Mouse (Mus musculus) erythroblast, adult 5-6 weeks (primary cell): Measurements from ENCODE around the gene Cyp4f13. TPM values are rescaled to one million over a fixed set of nuclear protein-coding genes. Genes with fewer than 3 reads are reported as not detected.

Experiments
- ATAC-seq: replicated peaks from 2 replicates; pipeline ENCODE4 v1.8.0; 2016; ENCODE audit warnings: moderate number of reproducible peaks, mild to moderate bottlenecking, moderate TSS enrichment, inconsistent platforms; ENCODE audit not compliant: poor library complexity, low FRiP score, severe bottlenecking
- total RNA-seq, 2 experiments: library from RNA; stranded (forward) in 1 of 2; stranded (reverse) in 1 of 2; fragments of 150-400 nt in 1 of 2; fragments of 200-764, 138-1000 nt in 1 of 2; gene quantifications; 2 replicates each; pipeline versions ENCODE4 v1.2.3 to v1.2.4; 2015 to 2017; ENCODE audit warnings: low replicate concordance in 2 of 2

The Cyp4f13 gene
- total RNA-seq, 2 experiments from 2014 or later = 1.3 to 2.3 TPM

DNA sequence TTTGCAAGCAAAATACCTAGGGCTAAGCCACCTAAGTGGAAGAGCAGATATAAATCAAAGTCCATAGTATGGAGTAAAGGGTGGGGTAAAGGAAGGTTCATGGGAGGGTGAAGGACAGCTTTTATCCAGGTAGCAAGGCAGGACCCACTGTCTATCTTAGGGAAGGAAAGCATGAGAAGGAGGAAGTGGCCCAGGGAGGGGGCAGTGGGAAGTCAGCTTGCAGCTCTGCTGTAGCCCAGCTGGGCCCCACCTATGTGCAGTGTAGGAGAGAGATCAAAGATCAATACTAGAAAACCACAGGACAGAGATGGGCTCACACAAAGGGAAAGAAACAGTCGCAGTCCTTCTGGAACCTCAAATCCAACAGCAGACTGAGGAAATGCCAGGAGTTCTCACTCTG, 31.1 kb downstream of the Cyp4f13 start:
- no peak for ATAC-seq

- no peak for ATAC-seq
These were observed 41.0 kb downstream of the Cyp4f13 start for GRCm38 (mm10) chr17:32906172-32906571.

DNA sequence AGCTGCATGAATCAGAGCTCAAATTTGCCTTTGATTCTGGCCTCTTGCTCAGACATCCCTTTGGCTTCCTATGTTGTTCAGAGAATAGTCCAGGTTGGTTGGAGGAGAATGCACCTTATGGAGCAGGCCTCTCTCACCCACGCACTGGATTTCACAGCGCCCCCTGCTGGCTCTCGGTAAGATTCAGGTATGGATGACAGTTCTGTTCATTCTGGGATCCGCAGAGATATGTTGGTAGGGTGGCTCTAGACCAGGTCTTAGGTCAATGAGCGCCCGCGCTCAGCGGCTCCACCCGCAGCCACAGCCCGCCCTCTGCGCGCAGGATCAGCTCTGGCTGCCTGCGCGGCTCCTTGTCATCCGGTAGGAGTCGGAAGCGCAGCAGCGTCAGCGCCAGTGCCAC, 42.0 kb downstream of the Cyp4f13 start:
- ATAC-seq = no peak

- no peak for ATAC-seq
These were observed 42.8 kb downstream of the Cyp4f13 start for GRCm38 (mm10) chr17:32904414-32904813.

DNA sequence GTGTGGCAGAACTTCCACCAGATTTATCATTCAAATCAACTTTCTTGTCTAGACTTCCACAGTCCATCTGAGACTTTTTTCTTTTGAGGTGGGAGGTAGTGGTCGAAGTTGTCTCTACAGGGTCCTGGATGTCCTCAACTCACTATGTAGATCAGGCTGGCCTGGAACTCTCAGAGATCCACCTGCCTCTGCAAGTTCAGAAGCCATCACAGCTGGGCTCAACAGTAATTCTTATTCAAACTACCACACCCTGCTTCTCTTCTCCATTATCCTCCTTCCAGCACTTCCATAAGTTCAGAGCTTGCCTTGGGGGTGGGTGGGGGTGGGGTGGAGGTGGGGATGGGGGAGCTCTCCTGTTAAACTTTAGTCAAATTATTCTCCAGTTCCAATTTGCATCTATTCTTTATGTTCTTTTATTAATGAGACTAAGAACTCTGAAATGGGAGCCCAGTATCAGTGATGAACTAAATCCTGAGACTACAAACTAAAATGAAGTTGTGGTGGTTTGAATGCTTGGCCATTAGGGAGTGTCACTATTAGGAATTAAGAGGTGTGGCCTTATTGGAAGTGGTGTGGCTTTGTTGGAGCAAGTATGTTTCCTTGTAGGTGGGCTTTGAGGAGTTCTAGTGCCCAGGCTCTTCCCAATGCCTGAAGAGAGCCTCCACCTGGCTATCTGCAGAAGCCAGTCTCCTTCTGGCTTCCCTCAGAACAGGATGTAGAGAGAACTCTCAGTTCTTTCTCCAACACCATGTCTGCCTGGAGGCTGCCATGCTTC, 45.3 kb downstream of the Cyp4f13 start:
- ATAC-seq = no peak

DNA sequence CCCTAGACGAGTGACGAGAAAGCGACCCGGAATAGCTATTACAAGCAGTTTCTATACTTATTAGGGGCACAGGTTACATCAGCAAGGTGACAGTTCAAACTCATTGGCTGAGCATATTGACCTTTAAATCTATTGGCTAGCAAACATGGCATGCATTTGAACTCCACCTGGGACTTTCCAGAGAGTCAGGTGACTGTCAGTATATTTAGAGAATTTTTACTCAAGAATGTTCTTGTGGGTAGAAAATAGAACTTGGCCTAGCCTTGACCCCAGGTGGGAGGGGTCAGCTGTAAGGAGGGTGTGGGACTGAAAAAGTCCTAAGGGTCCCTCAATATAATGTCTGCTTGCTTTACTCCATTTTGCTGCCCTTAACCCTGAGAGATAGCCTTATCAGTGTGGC, 51.8 kb downstream of the Cyp4f13 start:
- no peak for ATAC-seq

DNA sequence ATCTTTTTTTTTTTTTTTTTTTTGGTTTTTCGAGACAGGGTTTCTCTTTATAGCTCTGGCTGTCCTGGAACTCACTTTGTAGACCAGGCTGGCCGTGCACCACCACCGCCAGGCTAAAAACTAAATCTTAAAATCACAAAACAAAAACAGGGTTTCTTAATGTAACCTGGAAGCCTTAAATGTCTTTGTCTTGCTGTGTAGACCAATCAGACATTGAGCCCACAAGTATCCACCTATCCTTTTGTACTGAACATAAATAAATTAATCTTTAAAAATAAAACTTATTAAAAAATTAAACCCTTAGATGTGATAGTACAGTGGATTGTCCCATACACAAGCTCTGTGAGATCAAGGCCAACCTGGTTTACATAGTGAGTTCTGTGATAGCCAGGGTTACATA, 53.3 kb downstream of the Cyp4f13 start:
- no peak for ATAC-seq

DNA sequence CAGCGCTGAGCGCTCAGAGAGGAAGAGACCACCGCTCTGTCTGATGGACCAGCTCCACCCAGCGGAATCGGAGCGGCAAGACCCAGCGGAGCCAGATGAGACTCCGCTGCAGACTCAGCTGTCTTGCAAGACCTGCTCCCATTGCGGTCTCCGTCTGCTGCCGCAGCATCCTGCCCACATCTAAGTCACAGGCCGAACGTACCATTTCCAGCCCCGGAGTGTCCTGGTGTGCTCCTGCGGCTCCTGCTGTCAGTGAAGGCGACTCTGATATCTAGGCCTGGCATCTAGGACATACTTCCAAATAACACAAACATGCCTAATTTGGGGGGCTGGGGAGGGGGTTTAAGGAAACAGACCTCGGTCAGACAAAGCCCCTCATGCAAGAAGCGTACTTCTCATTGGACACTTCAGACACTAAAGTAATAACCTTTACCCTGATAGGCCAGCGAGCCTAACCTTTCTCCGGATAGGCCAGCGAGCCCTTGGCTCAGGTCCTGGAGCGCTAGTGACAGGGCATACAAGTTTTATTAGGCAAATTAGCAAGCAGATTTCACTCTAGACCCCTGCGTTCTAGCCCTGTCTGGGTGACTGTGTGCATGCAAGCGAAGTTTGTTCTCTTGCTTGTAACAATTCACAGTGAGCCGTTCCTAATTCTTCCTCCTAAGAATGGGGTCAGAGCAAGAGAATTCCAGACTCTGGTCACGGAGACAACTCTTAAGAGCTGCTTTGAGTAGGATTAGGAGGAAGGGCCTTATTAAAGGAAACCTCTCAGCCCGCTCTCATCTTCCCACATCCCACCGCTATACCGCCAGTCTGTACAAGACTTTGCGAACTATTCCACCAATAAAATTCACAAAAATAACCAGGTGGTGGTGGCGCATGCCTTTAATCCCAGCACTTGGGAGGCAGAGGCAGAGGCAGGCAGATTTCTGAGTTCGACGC, 55.7 kb downstream of the Cyp4f13 start, which contains the start of gene Zfp870:
TSS of gene Zfp870 (minus strand) at position 404 of the 942 bp plus-strand sequence.
- peak; percentile 93 for ATAC-seq

GRCm38 (mm10) chr17:32890852-32891238, 56.4 kb downstream of the Cyp4f13 start:
- ATAC-seq = 0 out of 2 replicates have a peak, but pooled peaks have one; percentile 31

DNA sequence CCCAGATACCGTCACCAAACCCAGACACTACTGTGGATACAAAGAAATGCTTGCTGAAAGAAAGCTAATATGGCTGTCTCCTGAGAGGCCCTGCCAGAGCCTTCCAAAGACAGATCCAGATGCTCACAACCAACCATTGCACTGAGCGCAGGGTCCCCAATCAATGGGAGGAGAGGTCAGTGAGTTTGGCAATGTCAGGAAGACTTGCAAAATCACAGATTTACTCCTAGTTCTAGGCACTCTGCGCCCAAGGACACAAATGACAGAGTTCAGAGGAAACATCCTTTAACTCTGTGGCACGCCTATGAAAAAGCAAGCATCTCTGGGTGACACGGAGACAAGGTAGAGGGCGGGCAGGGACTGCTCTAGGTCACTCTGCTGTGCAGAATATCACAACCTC, 57.6 kb downstream of the Cyp4f13 start:
- no peak for ATAC-seq

GRCm38 (mm10) chr17:32880320-32881218, 66.6 kb downstream of the Cyp4f13 start:
- no peak for ATAC-seq

DNA sequence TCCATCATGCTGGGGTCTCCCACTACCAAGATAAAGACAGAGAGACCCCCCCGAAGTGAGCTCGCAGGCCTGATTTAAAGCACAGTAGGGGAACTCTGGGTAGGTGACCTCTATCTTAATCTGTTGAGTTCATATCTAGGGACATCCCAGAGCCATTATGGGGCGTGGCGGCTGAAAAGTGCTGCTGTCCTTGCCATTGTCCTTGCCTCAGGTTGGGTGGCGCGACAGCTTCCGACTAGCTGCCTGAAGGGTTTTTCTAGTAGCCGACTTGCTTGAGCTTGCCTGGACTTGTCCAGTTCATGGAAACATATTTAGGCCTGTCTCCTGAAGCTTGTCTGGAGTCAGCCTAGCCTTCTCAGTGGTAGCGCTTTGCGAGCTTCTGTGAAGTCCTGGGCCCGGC, 68.4 kb downstream of the Cyp4f13 start:
- ATAC-seq = no peak

DNA sequence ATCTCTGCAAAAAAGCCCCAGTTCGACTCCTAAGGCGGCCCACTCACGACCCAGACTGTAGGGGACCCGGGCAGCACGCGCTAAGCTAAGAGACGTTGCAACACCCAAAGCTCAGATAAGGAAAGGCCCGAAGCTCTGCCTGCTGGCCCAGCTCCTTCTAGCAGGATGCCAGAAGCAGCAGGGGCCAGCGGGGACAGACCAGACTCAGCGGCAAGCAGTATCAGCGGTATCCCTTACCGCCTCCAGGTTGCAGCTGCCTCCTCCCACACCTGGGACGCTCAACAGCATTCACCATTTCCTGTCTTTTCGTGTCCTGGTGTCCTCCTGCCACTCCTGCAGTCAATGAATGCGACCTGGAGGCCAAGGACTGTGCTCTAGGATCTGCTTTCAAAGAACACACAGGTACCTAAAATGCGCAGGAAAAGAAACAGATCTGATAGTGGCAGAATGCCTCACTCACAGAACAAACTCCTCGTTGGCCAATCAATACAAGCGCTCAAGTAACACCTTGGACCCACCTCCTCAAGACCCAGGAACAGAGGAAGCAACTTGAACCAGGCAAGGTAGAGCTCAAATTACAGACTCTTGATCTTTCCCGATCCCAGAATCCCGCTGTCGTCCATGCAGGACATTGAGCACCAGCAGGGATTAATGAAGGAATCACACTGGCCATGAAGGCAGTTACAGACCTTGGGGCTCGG, 69.6 kb downstream of the Cyp4f13 start:
- no peak for ATAC-seq

Other genes with a start within 250 kb of the Cyp4f13 start
- 48.2 and 61.7 TPM in 2 replicates for gene Zfp871, start 159.1 kb downstream of the Cyp4f13 start, total RNA-seq (2015; ENCODE audit: low replicate concordance)
- gene Zfp871, start 159.1 kb downstream of the Cyp4f13 start, total RNA-seq (2017; ENCODE audit: low replicate concordance) = 46.0 and 54.9 TPM in 2 replicates
- gene Zfp811, start 137.5 kb downstream of the Cyp4f13 start, total RNA-seq (2015; ENCODE audit: low replicate concordance) = not detected in 2 replicates
- gene Zfp811, start 137.5 kb downstream of the Cyp4f13 start, total RNA-seq (2017; ENCODE audit: low replicate concordance) = not detected in 2 replicates
- not detected in 2 replicates for gene Zfp799, start 117.1 kb downstream of the Cyp4f13 start, total RNA-seq (2015; ENCODE audit: low replicate concordance)
- 0.14 and 2.6 TPM in 2 replicates for gene Zfp799, start 117.1 kb downstream of the Cyp4f13 start, total RNA-seq (2017; ENCODE audit: low replicate concordance)
- gene Zfp870, start 55.8 kb downstream of the Cyp4f13 start, total RNA-seq (2015; ENCODE audit: low replicate concordance) = 1.3 TPM in 1 of 2 replicates, not detected in the other
- gene Zfp870, start 55.8 kb downstream of the Cyp4f13 start, total RNA-seq (2017; ENCODE audit: low replicate concordance) = 0.17 and 1.1 TPM in 2 replicates
- not detected in 2 replicates for gene Cyp4f14, start 30.1 kb downstream of the Cyp4f13 start, total RNA-seq (2015; ENCODE audit: low replicate concordance)
- gene Cyp4f14, start 30.1 kb downstream of the Cyp4f13 start, total RNA-seq (2017; ENCODE audit: low replicate concordance) = not detected in 2 replicates
- 2.5 and 4.8 TPM in 2 replicates for gene Zfp472, start 18.4 kb upstream of the Cyp4f13 start, total RNA-seq (2015; ENCODE audit: low replicate concordance)
- 3.7 and 3.8 TPM in 2 replicates for gene Zfp472, start 18.4 kb upstream of the Cyp4f13 start, total RNA-seq (2017; ENCODE audit: low replicate concordance)
- gene Zfp952, start 45.7 kb upstream of the Cyp4f13 start, total RNA-seq (2015; ENCODE audit: low replicate concordance) = 2.5 TPM in 1 of 2 replicates, not detected in the other
- 1.7 and 3.8 TPM in 2 replicates for gene Zfp952, start 45.7 kb upstream of the Cyp4f13 start, total RNA-seq (2017; ENCODE audit: low replicate concordance)
- gene Zfp763, start 86.0 kb upstream of the Cyp4f13 start, total RNA-seq (2015; ENCODE audit: low replicate concordance) = 3.5 and 3.6 TPM in 2 replicates
- gene Zfp763, start 86.0 kb upstream of the Cyp4f13 start, total RNA-seq (2017; ENCODE audit: low replicate concordance) = 2.6 and 4.2 TPM in 2 replicates
- not detected in 2 replicates for gene 4921501E09Rik, start 120.7 kb upstream of the Cyp4f13 start, total RNA-seq (2015; ENCODE audit: low replicate concordance)
- gene 4921501E09Rik, start 120.7 kb upstream of the Cyp4f13 start, total RNA-seq (2017; ENCODE audit: low replicate concordance) = not detected in 2 replicates
- gene Zfp563, start 141.9 kb upstream of the Cyp4f13 start, total RNA-seq (2015; ENCODE audit: low replicate concordance) = 0.21 TPM in 1 of 2 replicates, not detected in the other
- 0.42 and 0.60 TPM in 2 replicates for gene Zfp563, start 141.9 kb upstream of the Cyp4f13 start, total RNA-seq (2017; ENCODE audit: low replicate concordance)
- gene Morc2b, start 192.3 kb upstream of the Cyp4f13 start, total RNA-seq (2015; ENCODE audit: low replicate concordance) = not detected in 2 replicates
- gene Morc2b, start 192.3 kb upstream of the Cyp4f13 start, total RNA-seq (2017; ENCODE audit: low replicate concordance) = not detected in 2 replicates
- gene Olfr55, start 221.0 kb upstream of the Cyp4f13 start, total RNA-seq (2015; ENCODE audit: low replicate concordance) = not detected in 2 replicates
- not detected in 2 replicates for gene Olfr55, start 221.0 kb upstream of the Cyp4f13 start, total RNA-seq (2017; ENCODE audit: low replicate concordance)
- not detected in 2 replicates for gene Olfr239, start 243.9 kb upstream of the Cyp4f13 start, total RNA-seq (2015; ENCODE audit: low replicate concordance)
- gene Olfr239, start 243.9 kb upstream of the Cyp4f13 start, total RNA-seq (2017; ENCODE audit: low replicate concordance) = not detected in 2 replicates